Mouse (Mus musculus) lung, postnatal 36 days (tissue): ENCODE data around the gene Nav2.

Source experiments
- DNase-seq: peaks from one replicate; pipeline ENCODE4 v3.0.0; 2022; ENCODE audit warnings: mixed read lengths

The Nav2 gene

GRCm38 (mm10) chr7:48891029-48891428 is 17.5 kb upstream of the Nav2 start:
- DNase-seq: no peak

- DNase-seq: no peak
Measured at GRCm38 (mm10) chr7:48893093-48893492, 15.4 kb upstream of the Nav2 start.

GRCm38 (mm10) chr7:48894152-48894551 is 14.4 kb upstream of the Nav2 start:
- peak; percentile 83 for DNase-seq

- DNase-seq: no peak
Measured at GRCm38 (mm10) chr7:48894763-48895162, 13.8 kb upstream of the Nav2 start.

- DNase-seq: no peak
Measured at GRCm38 (mm10) chr7:48895475-48895874, 13.0 kb upstream of the Nav2 start.

- no peak for DNase-seq
Measured at GRCm38 (mm10) chr7:48896051-48896450, 12.5 kb upstream of the Nav2 start.

GRCm38 (mm10) chr7:48897539-48898163 is 10.9 kb upstream of the Nav2 start:
- DNase-seq: no peak

- no peak for DNase-seq
Measured at GRCm38 (mm10) chr7:48898416-48898815, 10.1 kb upstream of the Nav2 start.

GRCm38 (mm10) chr7:48900408-48901167 is 7.9 kb upstream of the Nav2 start:
- no peak for DNase-seq

GRCm38 (mm10) chr7:48902454-48902853 is 6.1 kb upstream of the Nav2 start:
- no peak for DNase-seq

- no peak for DNase-seq
Measured at GRCm38 (mm10) chr7:48909342-48909671, 791 bp downstream of the Nav2 start.

- no peak for DNase-seq
Measured at GRCm38 (mm10) chr7:48910282-48910681, 1.8 kb downstream of the Nav2 start.

- DNase-seq: no peak
Measured at GRCm38 (mm10) chr7:48911146-48911545, 2.6 kb downstream of the Nav2 start.

- no peak for DNase-seq
Measured at GRCm38 (mm10) chr7:48914630-48915506, 6.4 kb downstream of the Nav2 start.

- DNase-seq: peak; percentile 32
Measured at GRCm38 (mm10) chr7:48917463-48917862, 8.9 kb downstream of the Nav2 start.

- DNase-seq: no peak
Measured at GRCm38 (mm10) chr7:48917988-48918387, 9.5 kb downstream of the Nav2 start.

GRCm38 (mm10) chr7:48918389-48918788 is 9.9 kb downstream of the Nav2 start:
- no peak for DNase-seq

GRCm38 (mm10) chr7:48923620-48924019 is 15.1 kb downstream of the Nav2 start:
- no peak for DNase-seq

- DNase-seq: peak; percentile 32
Measured at GRCm38 (mm10) chr7:48925214-48925613, 16.7 kb downstream of the Nav2 start.

- DNase-seq: peak; percentile 66
Measured at GRCm38 (mm10) chr7:48928364-48928763, 19.8 kb downstream of the Nav2 start.

GRCm38 (mm10) chr7:48930399-48930798 is 21.9 kb downstream of the Nav2 start:
- no peak for DNase-seq

GRCm38 (mm10) chr7:48932138-48932537 is 23.6 kb downstream of the Nav2 start:
- DNase-seq: no peak

- DNase-seq: no peak
Measured at GRCm38 (mm10) chr7:48934816-48935215, 26.3 kb downstream of the Nav2 start.

- no peak for DNase-seq
Measured at GRCm38 (mm10) chr7:48937562-48937961, 29.0 kb downstream of the Nav2 start.
